Mouse (Mus musculus): ENCODE measurements around the gene Gm20388.

DNA sequence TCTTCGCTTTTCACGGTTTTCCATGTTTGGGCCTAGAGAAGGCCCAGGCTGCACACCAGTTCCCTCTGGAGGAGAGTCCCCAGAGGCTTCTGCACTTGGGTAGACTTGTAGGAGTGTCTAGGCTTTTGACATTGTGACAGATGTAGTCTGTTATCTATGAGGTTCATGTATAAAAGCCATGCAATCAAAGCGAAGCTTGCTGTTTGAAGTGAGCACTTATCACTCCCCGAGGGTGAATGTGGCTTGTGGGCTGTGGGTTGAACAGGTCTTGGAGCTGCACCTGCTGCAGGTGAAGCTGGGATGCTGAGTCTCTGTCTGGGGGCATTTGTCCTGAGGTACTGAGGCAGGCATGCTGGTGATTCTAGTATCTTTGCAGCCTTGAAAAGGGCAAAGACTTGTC lies 2057.9 kb downstream of the Gm20388 start:
- TF ChIP-seq CTCF (IDR thresholded peaks at IDR 0.05; ENCODE audit: insufficient read depth, low read depth, low read length) (no peak), POLR2A (IDR thresholded peaks at IDR 0.05; ENCODE audit: insufficient read depth, low read depth, low read length) (no peak)

All from olfactory bulb, adult 2 months (tissue).